Mouse (Mus musculus): ENCODE measurements around the gene Asmt. TPM values are rescaled to one million over a fixed set of nuclear protein-coding genes. Genes with fewer than 3 reads are reported as not detected.

Asmt gene
- total and polyA plus RNA-seq, 3 experiments = not detected

GRCm38 (mm10) chrX:170677680-170678079, 5.2 kb downstream of the Asmt start:
- TF ChIP-seq CHD1 (IDR thresholded peaks at IDR 0.05; ENCODE audit: low read depth, low read length) (no peak), MEF2A (IDR thresholded peaks at IDR 0.05; ENCODE audit: borderline replicate concordance, low read depth, low read length) (no peak), TBP (conservative IDR thresholded peaks at IDR 0.05; ENCODE audit: low read depth, low read length) (no peak), CHD2 (IDR thresholded peaks at IDR 0.05; ENCODE audit: low read length) (no peak), ZKSCAN1 (IDR thresholded peaks at IDR 0.05; ENCODE audit: borderline replicate concordance, low read depth, low read length) (no peak), TCF12 (IDR thresholded peaks at IDR 0.05; ENCODE audit: low read depth, low read length) (no peak), UBTF (IDR thresholded peaks at IDR 0.05; ENCODE audit: low read depth, low read length) (no peak), ZMIZ1 (IDR thresholded peaks at IDR 0.05; ENCODE audit: low read depth, low read length) (no peak), CTCF (conservative IDR thresholded peaks at IDR 0.05 in 1 of 2, IDR thresholded peaks at IDR 0.05 in 1 of 2; ENCODE audit: low read depth in 2 of 2, low read length in 2 of 2) (no peak), E2F4 (IDR thresholded peaks at IDR 0.05; ENCODE audit: insufficient replicate concordance, low read depth, low read length) (no peak), ZC3H11A (IDR thresholded peaks at IDR 0.05; ENCODE audit: low read depth, low read length) (no peak), KAT2A (IDR thresholded peaks at IDR 0.05; ENCODE audit: insufficient replicate concordance, low read length) (no peak), ELF1 (IDR thresholded peaks at IDR 0.05; ENCODE audit: low read depth, low read length) (no peak), USF1 (IDR thresholded peaks at IDR 0.05; ENCODE audit: low read depth, low read length) (no peak), JUN (IDR thresholded peaks at IDR 0.05; ENCODE audit: insufficient read depth, low read depth, low read length) (no peak), GABPA (IDR thresholded peaks at IDR 0.05; ENCODE audit: insufficient replicate concordance, low read depth, low read length) (no peak)
- Histone ChIP-seq H3K9me3 (replicated peaks; ENCODE audit: low read length) (peaks cover 43% of the 10 kb centered on the region), H3K27ac (ENCODE audit: insufficient read depth, low read depth) (no peak overlapping the region), H3K27me3 (replicated peaks) (no peaks in the 10 kb centered on the region), H3K4me2 (ENCODE audit: insufficient read depth, low read depth, poor library complexity, severe bottlenecking) (no peak overlapping the region), H3K4me3 (replicated peaks in 1 of 3; ENCODE audit: low read depth in 2 of 3, low read length in 2 of 3, poor library complexity in 1 of 3) (peak overlapping the region in 1 of 3 experiments; percentile 19), H3K36me3 (replicated peaks in 1 of 2; ENCODE audit: control insufficient read depth in 1 of 2, insufficient read depth in 1 of 2, low read length in 1 of 2) (peaks cover under 1 to 4% of the 10 kb centered on the region in 2 experiments), H3K79me2 (replicated peaks; ENCODE audit: control insufficient read depth, extremely low read depth, insufficient read depth, poor library complexity, severe bottlenecking) (no peaks in the 10 kb centered on the region), H3K9ac (ENCODE audit: insufficient read depth, low read depth) (no peak overlapping the region), H3K4me1 (ENCODE audit: control insufficient read depth in 1 of 2, insufficient read depth in 2 of 2) (no peaks in the 10 kb centered on the region)
- in situ Hi-C loops (cut with MboI; ENCODE audit: low pct_ligation_motif_present, low pct_unique_long_range_greater_than_20kb, low sequenced_read_pairs) (no loop called here), dilution Hi-C loops (cut with MboI; ENCODE audit: extremely low pct_ligation_motif_present, extremely low pct_unique_long_range_greater_than_20kb, low sequenced_read_pairs) (no loop called here)
- no peak for DNase-seq (ENCODE audit: extremely low read depth)
